Mouse (Mus musculus): Measurements from ENCODE around the gene Lrrc9.

GRCm38 (mm10) chr12:72393046-72393805 lies 48.4 kb upstream of the Lrrc9 start:
- TF ChIP-seq USF1 (IDR thresholded peaks at IDR 0.05; ENCODE audit: low read depth) (no peak), CTCF (IDR thresholded peaks at IDR 0.05; ENCODE audit: control insufficient read depth, insufficient read depth, insufficient read length) (no peak), CEBPB (IDR thresholded peaks at IDR 0.05; ENCODE audit: low read depth) (no peak), FOSL1 (IDR thresholded peaks at IDR 0.05; ENCODE audit: insufficient read depth, low read length, poor library complexity, severe bottlenecking) (no peak), MAX (IDR thresholded peaks at IDR 0.05) (no peak), MYOD1 (IDR thresholded peaks at IDR 0.05; ENCODE audit: control insufficient read depth, insufficient read length, low read depth) (no peak), MYOG (IDR thresholded peaks at IDR 0.05; ENCODE audit: control insufficient read depth, extremely low read depth, insufficient read length) (no peak)
